Mouse (Mus musculus) fat pad, adult 2 months (tissue): ENCODE data around the gene Spin2c.

ENCODE experiments used
- DNase-seq: peaks from one replicate; pipeline ENCODE4 v3.0.0-alpha.2; 2011; ENCODE audit warnings: low read depth, low spot score; ENCODE audit errors: extremely low read depth

Spin2c gene

DNA sequence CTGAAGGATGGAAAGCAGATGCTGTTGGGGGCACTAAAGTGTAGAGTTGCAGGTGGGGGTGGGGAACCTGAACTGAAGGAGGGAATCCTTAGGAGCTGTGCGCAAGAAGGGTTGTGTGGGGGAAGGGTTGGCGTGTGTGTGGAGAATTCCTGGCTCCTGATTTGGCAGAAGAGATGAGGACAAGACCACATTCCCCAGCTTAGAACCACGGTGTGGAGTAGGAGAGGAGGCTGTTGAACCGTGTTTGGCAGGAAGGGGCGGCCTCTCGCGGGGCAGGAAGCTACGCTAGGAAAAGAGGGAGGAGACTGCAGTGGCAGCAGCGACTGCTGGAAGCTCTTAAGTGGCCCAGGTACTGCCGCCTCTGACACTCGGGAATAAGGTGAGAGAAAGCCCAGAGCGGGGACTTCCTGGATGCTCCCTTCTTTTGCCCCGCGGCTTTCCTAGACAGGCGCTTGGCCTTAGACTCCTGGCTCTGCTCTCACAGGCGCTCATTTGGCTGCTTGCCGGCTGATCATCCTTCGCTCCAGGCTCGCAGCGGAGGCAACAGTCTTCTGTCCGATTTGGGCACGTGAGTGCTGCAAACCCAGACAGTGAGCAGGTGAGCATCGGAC is at the start of gene Spin2c:
Gene Spin2c (plus strand): TSS at position 275 of the 611 bp plus-strand sequence.
- no peak for DNase-seq

DNA sequence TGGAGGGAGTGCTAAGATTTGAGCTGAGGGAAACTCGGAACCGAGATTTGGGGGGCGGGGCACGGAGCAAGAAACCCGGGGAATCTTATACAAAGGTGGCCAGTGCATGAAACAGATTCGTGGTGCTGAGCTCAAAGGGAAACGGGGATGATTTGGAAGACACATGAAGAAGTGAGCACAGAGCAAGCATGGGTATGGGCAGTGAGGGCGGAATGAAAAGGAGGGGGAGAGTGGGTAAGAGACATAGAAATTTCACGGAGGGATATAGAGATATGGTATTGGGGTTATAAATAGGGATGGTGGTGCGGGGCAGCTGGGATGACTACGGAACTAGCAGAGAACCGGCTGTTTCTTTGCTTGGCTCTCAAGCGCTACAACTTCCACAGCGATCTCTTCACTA is 581 bp downstream of the Spin2c start:
- no peak for DNase-seq
